ENCODE assay signal across 10 mouse cellular contexts in the genomic region with DNA sequence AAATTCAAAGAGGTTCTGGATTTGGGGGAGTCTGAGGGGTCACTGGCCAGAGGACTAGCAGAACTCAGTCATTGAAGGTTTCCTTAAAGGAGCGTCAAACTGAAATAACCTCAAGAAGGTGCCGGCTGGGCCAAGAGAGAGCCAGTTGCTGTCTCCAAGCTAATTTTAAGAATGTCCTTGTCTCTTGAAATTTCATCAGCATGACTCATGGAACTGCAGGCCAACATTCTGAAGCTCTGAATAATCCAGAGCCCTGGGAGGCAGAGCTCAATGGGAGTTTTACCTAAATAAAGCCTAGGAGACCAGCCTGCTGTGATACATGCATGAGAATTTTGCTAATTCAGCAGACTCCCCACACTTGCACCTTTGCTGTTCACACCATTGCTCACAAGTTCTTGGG. TPM values are rescaled to one million over a fixed set of nuclear protein-coding genes. Genes with fewer than 3 reads are reported as not detected.
DNase-seq lines count a peak whose midpoint lies in the region; ATAC-seq and TF ChIP-seq lines count a peak whose summit lies in the region.
"Had no signal": no experiment of that assay in that cellular context is flagged by ENCODE, and none has a peak within 500 bp of the region (broad histone marks: within the 10 kb centered on the region; RNA-seq: fewer than 3 reads in every experiment).

No protein-coding gene starts in this region.

- no peak overlapping the region for H3K9ac ChIP-seq in heart, embryonic 16.5 days (ENCODE audit: low read length)
- no peak overlapping the region for H3K9ac ChIP-seq in midbrain, embryonic 14.5 days (replicated peaks; ENCODE audit: low read length)
- no peak overlapping the region for H3K9ac ChIP-seq in forebrain, embryonic 14.5 days (ENCODE audit: low read length)
- H3K9ac ChIP-seq: limb, embryonic 12.5 days had no signal

- H3K36me3 ChIP-seq in heart, embryonic 16.5 days (ENCODE audit: control insufficient read depth, insufficient read depth), result no peaks in the 10 kb centered on the region
- H3K36me3 ChIP-seq in midbrain, embryonic 14.5 days (ENCODE audit: control insufficient read depth, insufficient read depth, low read length), result no peaks in the 10 kb centered on the region
- no peaks in the 10 kb centered on the region for H3K36me3 ChIP-seq in forebrain, embryonic 14.5 days (ENCODE audit: control insufficient read depth, insufficient read depth, low read length)
- H3K36me3 ChIP-seq: limb, embryonic 12.5 days had no signal

- TF ChIP-seq CTCF in olfactory bulb, adult 2 months (IDR thresholded peaks at IDR 0.05; ENCODE audit: insufficient read depth, low read depth, low read length), result no peak

- ATAC-seq in heart, embryonic 16.5 days (replicated peaks; ENCODE audit: extremely low read depth, insufficient read depth, low FRiP score), result peak; percentile 56
- ATAC-seq in midbrain, embryonic 14.5 days (ENCODE audit: low FRiP score, low TSS enrichment), result no peak
- no peak for ATAC-seq in forebrain, embryonic 14.5 days
- ATAC-seq: hindbrain, postnatal 0 days had no signal

- no peak overlapping the region for H3K4me3 ChIP-seq in brown adipose tissue, adult 24 weeks (ENCODE audit: insufficient read depth, low read depth, low read length)
- no peak overlapping the region for H3K4me3 ChIP-seq in heart, embryonic 16.5 days (ENCODE audit: low read length)
- H3K4me3 ChIP-seq in olfactory bulb, adult 2 months (ENCODE audit: insufficient read depth, low read depth, low read length), result no peak overlapping the region
- no peak overlapping the region for H3K4me3 ChIP-seq in midbrain, embryonic 14.5 days (replicated peaks; ENCODE audit: low read depth, low read length)
- H3K4me3 ChIP-seq in forebrain, embryonic 14.5 days (ENCODE audit: low read depth, low read length), result no peak overlapping the region
- H3K4me3 ChIP-seq: limb, embryonic 12.5 days had no signal

- peak overlapping the region; percentile 42; the same call in 1 of the 2 replicates for H3K27ac ChIP-seq in brown adipose tissue, adult 24 weeks (replicated peaks; ENCODE audit: low read depth, low read length)
- H3K27ac ChIP-seq in heart, embryonic 16.5 days (ENCODE audit: low read length), result no peak overlapping the region
- peak overlapping the region; percentile 17 for H3K27ac ChIP-seq in olfactory bulb, adult 2 months (ENCODE audit: insufficient read depth, low read depth, low read length)
- H3K27ac ChIP-seq in midbrain, embryonic 14.5 days (replicated peaks; ENCODE audit: low read depth, low read length), result no peak overlapping the region
- no peak overlapping the region for H3K27ac ChIP-seq in forebrain, embryonic 14.5 days (ENCODE audit: low read depth, low read length)
- H3K27ac ChIP-seq: hindbrain, postnatal 0 days; limb, embryonic 12.5 days had no signal

- no peak overlapping the region for H3K4me2 ChIP-seq in heart, embryonic 16.5 days (ENCODE audit: low read depth, low read length)
- no peak overlapping the region for H3K4me2 ChIP-seq in midbrain, embryonic 14.5 days (ENCODE audit: low read length)
- no peak overlapping the region for H3K4me2 ChIP-seq in forebrain, embryonic 14.5 days (ENCODE audit: low read length)
- H3K4me2 ChIP-seq: limb, embryonic 12.5 days had no signal

- H3K9me3 ChIP-seq in heart, embryonic 16.5 days (replicated peaks; ENCODE audit: control insufficient read depth, low read length), result no peaks in the 10 kb centered on the region
- H3K9me3 ChIP-seq in midbrain, embryonic 14.5 days (ENCODE audit: control insufficient read depth, low read length), result no peaks in the 10 kb centered on the region
- no peaks in the 10 kb centered on the region for H3K9me3 ChIP-seq in forebrain, embryonic 14.5 days (replicated peaks; ENCODE audit: control insufficient read depth, low read length)
- H3K9me3 ChIP-seq: limb, embryonic 12.5 days had no signal

- H3K4me1 ChIP-seq in brown adipose tissue, adult 24 weeks (ENCODE audit: control insufficient read depth, insufficient read depth, insufficient read length, low read length), result peaks cover 9% of the 10 kb centered on the region
- peaks cover 3% of the 10 kb centered on the region; the same call in 1 of the 2 replicates for H3K4me1 ChIP-seq in heart, embryonic 16.5 days (ENCODE audit: control insufficient read depth, insufficient read depth, low read length)
- peaks cover 9% of the 10 kb centered on the region for H3K4me1 ChIP-seq in olfactory bulb, adult 2 months (ENCODE audit: control insufficient read depth, insufficient read depth, low read length)
- no peaks in the 10 kb centered on the region for H3K4me1 ChIP-seq in midbrain, embryonic 14.5 days (ENCODE audit: control insufficient read depth, insufficient read depth, low read length)
- no peaks in the 10 kb centered on the region for H3K4me1 ChIP-seq in forebrain, embryonic 14.5 days (ENCODE audit: control insufficient read depth, insufficient read depth, low read length)
- H3K4me1 ChIP-seq: limb, embryonic 12.5 days had no signal

- no peak for TF ChIP-seq POLR2A in olfactory bulb, adult 2 months (IDR thresholded peaks at IDR 0.05; ENCODE audit: insufficient read depth, low read depth, low read length)

- WGBS in heart, embryonic 16.5 days, result 41% methylated on average over 2 of the region's 2 CpGs
- WGBS in olfactory bulb, adult 2 months, result 47% methylated on average over 2 of the region's 2 CpGs
- WGBS in midbrain, embryonic 14.5 days, result 94% methylated on average over 2 of the region's 2 CpGs
- 98% methylated on average over 2 of the region's 2 CpGs for WGBS in forebrain, embryonic 14.5 days

- no peaks in the 10 kb centered on the region for H3K27me3 ChIP-seq in heart, embryonic 16.5 days (ENCODE audit: control insufficient read depth, insufficient read depth, low read length)
- no peaks in the 10 kb centered on the region for H3K27me3 ChIP-seq in midbrain, embryonic 14.5 days (ENCODE audit: control insufficient read depth, insufficient read depth, low read length)
- no peaks in the 10 kb centered on the region for H3K27me3 ChIP-seq in forebrain, embryonic 14.5 days (replicated peaks; ENCODE audit: control insufficient read depth, insufficient read depth, low read length)
- H3K27me3 ChIP-seq: limb, embryonic 12.5 days had no signal

- DNase-seq in right cerebral cortex, adult 18-20 months, result peak; percentile 82
- DNase-seq in right cerebral cortex, postnatal 14 days, result no peak
- DNase-seq in midbrain, embryonic 14.5 days, result no peak
- no peak for DNase-seq in layer of hippocampus, postnatal 25 days (ENCODE audit: extremely low spot score in 1 of 2, low spot score in 1 of 2)
- no peak for DNase-seq in forebrain, embryonic 14.5 days (ENCODE audit: low spot score)

RNA-seq across cellular contexts. Expression of gene Prss23, which starts 36.5 kb away (rescaled TPM):
- polyA plus RNA-seq in brown adipose tissue, adult 24 weeks (2012; ENCODE audit: insufficient read depth, insufficient read length, missing spikeins), result 20.7 and 20.8 TPM in 2 replicates
- 29.3 and 33.4 TPM in 2 replicates for polyA plus RNA-seq in heart, embryonic 16.5 days (2015; fragmentation: Nextera tagmentation; extraction: Ambion mirVana)
- polyA plus RNA-seq in olfactory bulb, adult 2 months (2012; ENCODE audit: insufficient read depth, insufficient read length, low replicate concordance, missing spikeins), result not detected in 2 replicates
- 6.5 and 12.3 TPM in 2 replicates for polyA plus RNA-seq in midbrain, embryonic 14.5 days (2014; fragmentation: Nextera tagmentation; extraction: Ambion mirVana)
- total RNA-seq in layer of hippocampus, postnatal 25 days (2021), result 10 to 100 TPM; 12.9 to 14.1 TPM
- polyA plus RNA-seq in forebrain, embryonic 14.5 days (2014; fragmentation: Nextera tagmentation; extraction: Ambion mirVana), result 13.0 and 13.8 TPM in 2 replicates

Comparison
In these comparisons a context has a peak if more than half of its experiments do, and no peak if none do; other contexts are left out.
1. H3K27ac ChIP-seq: peak in brown adipose tissue, adult 24 weeks (single experiment) and olfactory bulb, adult 2 months (single experiment); none in heart, embryonic 16.5 days (single experiment), midbrain, embryonic 14.5 days (single experiment) and forebrain, embryonic 14.5 days (single experiment).